Mouse (Mus musculus) right cerebral cortex, postnatal 10 days (tissue): ENCODE results near the gene Zfand6.

ENCODE experiments used
- DNase-seq, 2 experiments: peaks; one replicate each; pipeline ENCODE4 v3.0.0; 2021; ENCODE audit warnings: low spot score in 2 of 2

The Zfand6 gene

DNA sequence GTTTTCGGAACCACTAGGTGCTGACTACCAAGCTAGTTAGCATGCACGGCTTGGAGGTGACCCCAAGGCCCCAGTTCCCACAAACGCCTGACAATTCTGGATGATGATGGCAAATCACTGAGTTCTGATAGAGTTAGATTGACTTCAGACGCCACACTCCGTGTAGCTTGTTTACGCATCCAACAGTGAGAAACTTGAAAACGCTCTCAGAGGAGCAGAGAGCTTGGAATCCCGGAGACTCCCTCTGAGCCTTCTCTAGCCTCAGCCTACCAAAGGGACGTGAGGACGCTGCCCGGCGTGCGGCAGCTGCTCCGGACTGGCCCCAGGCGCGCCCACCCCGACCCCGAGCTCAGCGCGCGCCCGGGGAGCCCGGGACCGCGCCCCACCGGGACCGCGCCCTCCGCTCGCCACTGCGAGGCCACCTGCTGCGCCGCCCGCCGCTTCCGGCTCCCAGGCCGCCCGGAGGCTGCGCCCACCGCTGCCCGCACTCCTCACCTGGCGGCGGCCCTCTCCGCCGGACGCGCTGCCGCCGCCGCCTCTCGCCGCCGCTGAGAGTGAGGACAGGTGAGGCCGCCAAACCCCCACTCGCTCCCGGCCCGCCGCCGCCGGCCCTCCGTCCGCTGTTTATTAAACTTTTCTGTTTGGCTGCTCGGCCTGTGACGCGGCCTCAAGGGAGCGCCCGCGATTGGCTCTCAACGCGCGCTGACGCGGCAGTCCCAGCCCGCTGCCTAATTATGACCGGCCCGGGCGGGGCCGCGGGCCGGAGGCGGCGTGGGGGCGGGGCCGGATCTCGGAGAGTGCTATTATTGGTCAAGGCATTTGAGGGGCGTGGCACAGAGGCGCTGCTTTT is at the start of gene Zfand6:
Gene Zfand6 (minus strand): TSS at position 709 of the 850 bp plus-strand sequence.
- peak; percentile 98 to 99 for DNase-seq

DNA sequence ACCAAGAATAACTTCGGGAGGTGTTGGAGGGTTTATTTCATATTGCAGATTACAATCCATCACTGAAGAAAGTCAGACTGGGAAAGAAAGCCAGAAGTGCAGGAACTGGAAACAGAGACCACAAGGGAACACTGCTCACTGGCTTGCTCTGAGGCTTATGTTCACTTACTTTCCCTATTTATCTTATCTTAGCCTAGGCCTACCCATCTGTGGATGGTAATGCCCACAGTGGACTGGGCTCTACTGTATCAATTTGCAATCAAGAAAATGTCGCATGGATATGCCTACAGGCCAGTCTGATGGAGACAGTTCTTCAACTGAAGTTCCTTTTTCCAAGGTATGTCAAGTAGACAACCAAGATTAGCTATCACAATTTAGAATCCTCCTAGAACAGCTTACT is 47.0 kb upstream of the Zfand6 start:
- DNase-seq = no peak

DNA sequence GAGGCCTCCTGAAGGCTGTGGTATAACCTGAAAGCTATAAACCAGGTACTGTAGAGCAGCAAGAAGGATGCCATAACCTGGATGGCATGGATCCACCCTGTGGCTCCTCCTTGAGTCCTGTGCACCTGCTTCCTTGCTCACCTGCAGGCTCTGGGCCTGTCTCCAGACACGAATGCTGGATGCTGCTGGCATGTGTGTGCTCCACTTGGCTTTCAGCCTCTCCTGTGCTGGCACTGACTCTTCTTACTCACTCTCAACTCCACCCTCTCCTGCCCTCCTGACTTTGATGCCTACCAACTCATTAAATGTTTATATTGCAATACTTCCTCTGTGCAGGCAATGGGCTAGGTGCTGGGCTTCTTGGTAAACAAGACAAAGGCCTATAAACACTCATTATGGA is 43.3 kb upstream of the Zfand6 start:
- no peak for DNase-seq

DNA sequence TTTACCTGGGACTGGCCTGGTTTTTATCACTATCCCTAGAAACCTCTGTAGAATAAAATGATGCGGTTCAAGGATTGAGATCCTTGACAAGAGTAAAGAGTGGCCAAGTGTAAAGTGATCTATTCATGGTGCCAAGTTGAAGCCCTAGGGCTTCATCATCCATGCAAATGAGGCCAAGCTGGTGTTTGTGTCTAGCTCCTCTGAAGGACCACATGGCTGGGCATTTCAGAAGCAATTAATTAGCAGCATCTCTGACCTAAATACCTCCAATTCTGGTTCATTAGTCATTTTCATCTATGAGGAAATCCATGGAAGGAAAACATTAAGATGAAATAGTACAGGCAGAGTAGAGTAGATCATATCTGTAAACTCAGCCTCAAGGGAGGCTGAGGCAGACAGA is 42.3 kb upstream of the Zfand6 start:
- no peak for DNase-seq

DNA sequence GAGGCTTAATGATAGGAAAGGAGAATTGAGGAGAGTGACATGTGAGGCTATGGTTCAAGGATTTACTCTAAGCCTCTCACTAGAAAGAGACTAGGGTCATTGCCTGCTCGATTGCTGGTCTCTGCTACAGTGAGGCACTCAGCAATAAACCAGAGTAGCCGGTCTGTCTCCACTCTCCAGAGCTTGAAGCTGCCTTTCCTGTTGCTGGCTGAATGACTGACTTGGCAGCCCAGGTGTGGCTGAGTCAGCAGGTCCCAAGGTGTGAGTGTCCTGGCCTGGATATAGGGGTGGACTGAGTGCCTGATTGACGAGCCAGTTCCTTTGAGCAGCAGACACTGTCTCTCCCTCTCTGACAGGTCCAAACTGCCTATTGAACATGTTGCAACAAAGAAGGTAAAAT is 41.3 kb upstream of the Zfand6 start:
- DNase-seq = no peak

DNA sequence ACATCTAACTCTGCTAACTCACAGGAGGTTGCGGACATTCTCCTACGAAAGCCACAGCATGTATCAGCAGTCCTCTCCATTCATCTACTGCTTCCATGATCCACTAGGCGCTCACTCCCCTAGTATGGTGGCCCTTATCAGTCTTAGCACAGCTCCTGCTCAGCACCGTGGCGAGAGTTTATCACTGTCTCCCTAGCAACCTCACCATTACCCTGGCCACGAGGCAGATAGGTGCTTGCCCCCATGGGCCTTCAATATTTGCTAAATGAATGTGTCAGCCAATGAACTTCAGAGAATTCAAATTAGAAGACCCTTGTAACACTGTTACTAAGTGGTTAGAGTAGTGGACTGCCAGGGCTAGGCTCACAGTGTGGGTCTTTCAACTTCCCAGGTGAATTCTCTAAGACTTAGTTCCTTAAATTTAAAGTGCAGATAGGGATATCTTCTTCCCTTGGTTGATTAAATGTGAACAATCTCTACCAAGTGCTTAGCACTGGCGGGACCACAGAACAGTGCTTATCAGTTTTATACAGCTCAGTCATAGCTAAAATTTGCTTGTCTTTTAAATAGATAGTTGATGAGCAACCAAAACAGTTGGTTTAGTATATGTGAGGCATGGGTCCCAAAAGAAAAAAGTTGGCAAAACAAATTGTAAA is 33.2 kb upstream of the Zfand6 start:
- DNase-seq = no peak

DNA sequence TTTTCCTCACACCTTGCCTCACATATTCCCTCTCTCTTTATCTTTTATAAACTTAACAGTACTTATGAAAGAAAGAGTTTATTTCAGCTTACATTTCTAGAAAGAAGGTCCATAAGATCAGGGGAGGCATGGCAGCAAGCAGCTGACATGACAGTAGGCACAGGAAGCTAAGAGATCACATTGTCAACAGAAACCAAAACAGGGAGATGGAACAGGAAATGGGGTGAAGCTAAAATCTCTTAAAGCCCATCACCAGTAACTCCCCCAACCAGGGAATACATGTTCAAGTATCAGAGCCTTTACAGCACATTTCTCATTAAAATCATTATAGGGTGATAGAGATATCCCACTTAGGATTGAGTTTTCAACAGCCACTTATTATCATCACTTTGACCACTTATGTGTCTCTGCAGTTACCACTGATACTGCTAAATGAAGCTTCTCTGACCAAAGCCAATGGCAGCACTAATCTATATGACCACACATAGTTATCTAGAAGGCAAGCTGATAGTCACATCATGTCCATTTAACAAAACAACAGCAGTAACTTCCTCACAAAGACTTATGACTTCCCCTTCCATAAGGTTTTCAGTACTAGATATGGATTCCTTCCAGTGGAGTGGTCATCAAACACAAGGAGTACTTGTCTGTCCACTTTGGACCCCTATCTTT is 20.7 kb upstream of the Zfand6 start:
- no peak for DNase-seq

DNA sequence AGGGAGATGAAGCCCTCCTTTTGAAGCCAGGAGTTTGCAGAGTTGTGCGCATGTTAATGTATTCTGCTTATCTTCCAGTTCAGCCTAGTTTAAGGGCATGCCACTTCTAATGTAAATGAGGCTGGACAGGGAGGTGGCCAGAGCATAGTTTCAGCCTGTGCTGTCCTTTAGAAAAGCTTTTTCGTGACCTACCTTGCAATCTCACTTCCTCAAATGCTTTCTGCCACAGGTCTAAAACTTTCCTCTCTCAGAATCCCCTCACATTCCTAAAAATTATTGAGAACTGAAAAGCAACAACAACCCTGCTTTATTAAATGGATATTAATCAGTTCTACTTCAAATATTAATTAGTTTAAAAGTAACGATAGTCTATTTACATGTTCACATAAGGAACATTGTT is 17.1 kb upstream of the Zfand6 start:
- no peak for DNase-seq

DNA sequence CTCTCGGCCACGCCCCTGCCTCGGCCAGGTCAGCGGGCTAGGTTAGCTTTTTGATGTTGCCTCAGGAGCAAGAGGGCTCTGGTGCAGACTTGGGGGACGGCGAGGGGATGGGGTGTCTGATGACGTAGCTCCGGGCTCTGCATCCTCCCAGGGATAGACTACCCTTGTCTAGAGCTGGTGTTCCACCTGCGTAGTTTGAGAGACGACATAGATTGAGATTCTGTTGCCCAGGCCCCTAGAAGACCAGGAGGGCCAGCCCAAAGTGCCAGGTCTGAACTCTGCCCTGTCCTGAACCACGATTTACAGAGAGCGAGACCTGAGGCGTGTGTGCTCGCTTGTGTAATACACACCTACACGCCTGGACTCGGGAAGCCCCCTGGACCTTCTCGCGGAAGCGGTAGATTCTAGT is 346 bp upstream of the Zfand6 start:
- DNase-seq = no peak

DNA sequence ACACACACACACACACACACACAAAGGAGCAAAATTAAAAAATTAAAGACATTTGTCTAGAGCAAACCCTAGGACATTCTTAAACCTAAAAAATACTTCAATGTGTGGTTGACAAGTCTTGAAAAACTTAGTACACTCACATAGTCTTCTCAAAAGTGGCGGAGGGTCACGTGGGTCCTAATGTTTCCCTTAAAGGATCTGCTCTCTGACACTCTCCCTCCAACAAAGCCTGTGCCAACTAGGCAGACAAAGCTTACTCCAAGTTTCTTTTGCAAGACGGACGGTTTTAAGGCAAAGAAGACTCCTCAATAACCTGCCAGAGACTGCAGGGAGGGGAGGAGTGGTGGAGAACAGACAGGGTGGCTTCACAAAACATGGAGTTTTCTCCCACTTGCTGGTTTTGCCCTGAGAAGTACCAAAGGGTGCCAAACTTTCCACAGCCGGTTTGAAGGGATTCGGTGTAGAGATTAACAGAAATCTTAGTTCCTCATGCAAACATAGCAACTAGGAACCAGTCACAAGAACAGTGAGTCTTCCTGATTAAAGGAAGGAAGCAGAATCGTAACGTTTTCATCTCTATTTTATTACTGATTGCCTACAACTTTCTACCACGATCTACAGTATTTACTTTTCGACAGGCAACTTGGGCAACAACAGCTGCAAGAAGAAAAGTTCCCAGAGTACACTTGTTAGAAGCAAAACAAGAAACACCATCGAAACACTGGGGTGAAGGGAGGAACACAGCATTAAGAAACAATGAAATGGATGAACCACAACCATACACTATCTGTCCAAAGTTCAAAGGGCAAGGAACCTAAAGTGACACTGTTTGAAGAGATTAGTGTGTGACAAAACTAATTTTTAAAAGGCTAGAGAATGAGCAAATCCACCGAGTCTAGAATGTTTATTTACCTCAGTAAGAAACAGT is 1.8 kb downstream of the Zfand6 start:
- no peak for DNase-seq

DNA sequence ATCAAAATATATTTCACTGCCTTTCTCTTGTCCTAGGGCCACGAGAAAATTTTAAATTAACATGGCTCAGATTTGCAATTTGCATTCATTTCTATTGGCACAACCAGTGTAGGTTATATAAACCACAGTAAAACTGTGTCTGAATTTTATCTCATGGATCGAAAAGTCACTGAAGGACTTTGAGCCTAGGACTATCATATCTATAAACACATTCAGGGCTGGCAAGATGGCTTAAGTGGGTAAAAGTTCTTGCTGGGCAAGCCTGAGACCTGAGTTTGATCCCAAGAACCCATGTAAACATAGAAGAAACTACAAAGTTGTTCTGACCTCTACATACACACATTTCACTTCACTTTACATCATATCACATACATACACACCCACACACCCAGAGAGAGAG is 3.4 kb downstream of the Zfand6 start:
- DNase-seq = no peak

DNA sequence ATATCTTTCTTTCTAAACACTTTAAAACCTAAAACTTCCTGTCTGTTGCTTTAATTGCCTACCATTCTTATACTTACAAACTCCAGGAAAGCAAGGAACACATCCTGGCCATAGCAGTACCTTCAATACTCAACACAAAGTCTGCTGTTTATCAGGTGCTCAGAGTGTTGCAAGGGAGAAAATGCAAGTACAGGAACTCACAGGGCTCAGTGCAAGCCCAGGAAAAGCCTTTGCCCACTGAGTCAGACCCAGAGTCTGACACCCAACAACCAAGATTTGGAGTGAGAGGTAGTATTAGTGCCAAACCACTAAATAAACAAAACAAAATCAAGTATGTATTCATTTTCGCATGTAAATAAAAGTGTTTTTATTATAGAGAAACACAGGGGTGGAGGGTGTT is 5.1 kb downstream of the Zfand6 start:
- DNase-seq = no peak

DNA sequence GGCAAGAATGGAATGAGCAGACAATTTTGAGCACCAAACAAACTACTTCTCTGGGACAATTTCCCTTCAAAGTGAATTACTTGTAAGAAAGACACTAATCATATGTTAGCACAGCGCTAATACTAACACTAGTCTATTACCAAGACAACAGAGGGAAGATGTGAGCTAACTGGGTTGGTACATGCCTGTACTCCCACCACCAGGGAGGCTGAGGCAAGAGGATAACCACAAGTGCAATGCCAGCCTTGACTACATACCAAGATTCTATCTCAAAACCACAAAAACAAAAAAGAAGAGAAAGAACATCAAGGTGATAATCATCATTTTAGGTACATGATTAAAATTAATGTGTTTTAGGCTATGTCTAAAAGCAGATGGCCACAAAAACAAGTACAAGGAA is 8.2 kb downstream of the Zfand6 start:
- no peak for DNase-seq

DNA sequence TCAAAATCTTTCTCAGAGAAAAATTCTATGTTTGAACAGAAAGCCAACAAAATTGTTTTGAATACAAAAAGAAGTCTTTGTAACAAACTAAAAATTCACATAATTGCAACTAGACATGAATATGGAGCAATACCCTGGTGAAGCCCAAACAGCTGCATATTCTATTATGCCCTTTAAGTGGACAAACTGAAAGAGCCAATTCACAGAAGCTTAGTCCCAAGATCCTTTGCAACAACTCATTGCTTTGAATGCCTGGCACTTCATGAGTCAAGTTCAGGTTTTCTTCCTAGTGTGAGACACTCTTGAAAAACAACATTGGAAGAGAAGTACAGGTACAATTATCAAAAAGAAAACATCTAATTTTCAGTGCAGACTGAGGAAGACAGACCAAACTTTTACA is 8.8 kb downstream of the Zfand6 start:
- no peak for DNase-seq

DNA sequence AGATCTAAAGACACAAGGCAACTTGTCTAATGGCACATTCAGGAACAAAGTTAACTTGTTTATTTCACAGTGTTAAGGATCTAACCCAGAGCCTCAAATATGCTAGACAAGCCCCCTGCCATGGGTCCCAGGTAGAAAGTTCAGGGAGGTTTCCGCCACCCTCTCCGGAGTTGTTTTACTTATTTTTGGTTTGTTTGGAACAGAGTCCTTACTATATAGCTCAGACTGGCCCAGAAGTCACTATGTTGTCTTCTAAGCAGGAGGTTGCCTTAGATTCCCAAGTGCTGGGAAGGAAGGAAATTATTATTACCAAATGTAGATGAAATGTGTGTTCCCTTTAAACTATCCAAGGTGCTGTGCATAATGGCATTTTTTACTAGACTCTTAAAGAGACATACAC is 9.7 kb downstream of the Zfand6 start:
- no peak for DNase-seq

DNA sequence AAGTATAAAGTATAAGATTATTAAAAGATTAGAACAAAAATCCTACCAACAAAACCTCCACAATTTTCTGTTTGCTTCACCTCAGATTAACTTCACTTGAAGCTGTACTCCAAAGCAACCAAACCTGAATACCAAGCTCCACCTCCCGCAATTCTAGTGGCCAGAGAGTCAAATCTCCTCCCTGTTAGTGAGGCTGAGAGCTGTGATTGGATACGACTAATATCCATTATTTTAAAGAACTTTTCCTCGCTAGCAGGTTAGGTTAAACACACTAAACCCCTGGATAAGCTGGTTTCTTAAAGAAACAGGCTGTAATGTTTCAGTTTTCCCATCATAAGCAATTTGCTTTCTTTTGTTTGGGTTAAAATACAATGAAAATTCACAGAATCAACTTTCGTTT is 10.5 kb downstream of the Zfand6 start:
- peak; percentile 84 to 90 for DNase-seq

DNA sequence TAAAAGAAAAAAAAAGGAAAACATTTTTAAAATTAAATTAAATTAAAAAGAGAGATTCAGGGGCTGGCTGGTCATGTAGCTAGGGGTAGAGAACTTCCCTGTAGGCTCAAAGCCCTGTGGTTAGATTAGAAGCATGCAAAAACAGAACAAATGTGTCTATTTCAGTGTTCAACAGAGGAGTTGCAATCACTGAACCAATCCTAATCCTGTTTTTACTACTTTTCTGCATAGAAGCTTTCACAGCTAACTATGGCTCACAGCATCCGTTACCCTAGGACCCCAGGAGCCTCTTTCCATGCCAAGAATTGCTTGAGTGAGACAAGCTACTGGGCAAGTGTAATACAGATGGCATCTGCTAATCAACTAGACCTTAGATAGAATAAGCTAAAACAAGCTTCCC is 16.7 kb downstream of the Zfand6 start:
- no peak for DNase-seq

DNA sequence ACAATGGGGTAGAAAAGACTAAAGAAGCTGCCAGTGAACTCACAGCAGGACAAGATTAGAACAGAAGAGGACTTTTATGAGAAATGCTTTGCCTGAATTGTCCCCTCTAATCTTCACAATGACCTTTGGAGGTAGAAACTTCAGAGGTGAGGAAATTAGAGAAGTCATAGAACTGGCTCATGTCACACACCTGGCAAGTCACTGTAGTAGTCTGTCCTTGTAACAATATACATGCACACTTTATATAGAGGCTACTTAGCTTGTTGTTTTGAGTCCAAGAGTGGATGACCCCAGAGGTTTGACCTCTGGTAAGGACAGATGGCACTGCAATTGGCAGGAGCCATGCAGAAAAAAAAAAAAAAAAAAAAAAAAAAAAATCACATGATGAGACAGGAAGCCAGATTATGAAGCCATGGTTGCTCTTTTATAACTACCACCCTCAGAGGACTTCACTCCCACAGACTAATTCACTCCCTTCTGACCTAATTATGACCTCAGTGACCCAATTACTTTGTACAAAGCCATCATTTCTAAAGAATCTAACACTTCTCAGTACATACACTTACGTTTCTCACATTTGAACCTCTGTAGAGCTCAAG is 20.1 kb downstream of the Zfand6 start:
- no peak for DNase-seq

DNA sequence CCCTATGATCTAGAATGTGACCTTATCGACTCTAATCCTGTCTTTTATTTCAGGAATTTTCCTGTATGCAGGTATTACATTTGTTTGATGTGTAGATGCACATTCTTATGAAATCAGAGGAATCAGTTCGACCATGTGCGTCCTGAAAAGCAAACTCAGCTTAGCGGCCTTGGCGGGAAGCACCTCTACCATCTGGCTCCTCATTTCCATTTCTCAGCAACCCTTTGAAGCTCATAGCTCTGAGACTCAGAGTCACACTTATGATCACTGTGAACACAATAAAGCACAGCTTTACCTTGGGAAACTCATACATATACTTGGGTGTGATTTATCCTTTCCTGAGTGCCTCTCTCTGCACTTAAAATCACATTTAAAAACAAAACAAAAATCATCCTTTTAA is 21.8 kb downstream of the Zfand6 start:
- no peak for DNase-seq

DNA sequence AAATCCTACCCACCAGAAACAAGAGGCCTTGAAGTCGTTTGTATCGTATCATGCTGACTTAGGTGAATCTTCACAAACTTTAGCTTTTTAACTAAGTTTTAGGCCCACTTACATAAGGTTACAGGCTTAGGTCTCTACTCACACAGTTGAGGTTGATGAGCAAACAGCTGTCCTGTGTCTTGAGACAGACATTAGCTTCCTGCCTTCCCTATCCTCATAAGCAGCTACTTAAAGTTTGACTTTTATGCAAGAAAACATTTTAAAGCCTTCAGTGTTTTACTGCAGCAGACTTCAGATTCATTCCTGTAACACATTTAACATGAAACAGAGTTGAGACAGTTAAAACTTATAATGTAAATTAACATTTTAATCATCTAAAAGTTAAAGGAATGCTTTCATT is 37.0 kb downstream of the Zfand6 start:
- no peak for DNase-seq

DNA sequence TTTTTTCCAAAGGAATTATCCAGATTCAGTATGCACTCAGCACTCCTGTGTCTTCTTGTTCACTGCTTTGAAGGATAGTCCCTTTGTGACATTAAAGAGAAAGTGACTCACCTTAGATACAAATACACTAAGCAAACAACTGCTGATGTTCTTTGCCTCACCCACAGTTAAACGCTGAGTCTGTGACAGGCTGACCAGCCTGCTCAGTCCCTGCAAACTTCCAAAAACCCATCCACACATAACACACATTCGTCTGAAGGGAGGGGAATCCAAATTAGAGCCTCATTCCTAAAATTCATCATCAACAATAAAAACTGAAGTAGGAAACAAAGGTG is 37.8 kb downstream of the Zfand6 start:
- DNase-seq = no peak
